Mouse (Mus musculus): ENCODE data around the gene Cd163.

Gene Cd163

DNA sequence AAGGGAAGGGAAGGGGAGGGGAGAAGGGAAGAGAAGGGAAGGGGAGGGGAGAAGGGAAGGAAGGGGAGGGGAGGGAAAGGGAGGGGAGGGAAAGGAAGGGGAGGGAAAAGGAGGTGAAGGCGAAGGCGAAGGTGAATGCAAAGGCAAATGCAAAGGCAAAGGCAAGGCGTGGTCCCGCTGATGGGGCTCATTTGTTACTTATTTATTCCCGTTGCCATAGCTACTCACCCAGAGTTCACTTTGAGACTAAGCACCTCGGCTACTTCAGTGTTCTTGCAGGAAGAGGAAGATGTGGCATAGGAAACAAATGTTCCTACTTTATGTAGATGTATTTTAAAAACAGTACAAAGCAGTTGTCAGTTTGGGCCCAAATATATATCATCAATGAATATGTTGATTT, 56.1 kb downstream of the Cd163 start:
- no peak for DNase-seq (ENCODE audit: low spot score in 2 of 2)

DNA sequence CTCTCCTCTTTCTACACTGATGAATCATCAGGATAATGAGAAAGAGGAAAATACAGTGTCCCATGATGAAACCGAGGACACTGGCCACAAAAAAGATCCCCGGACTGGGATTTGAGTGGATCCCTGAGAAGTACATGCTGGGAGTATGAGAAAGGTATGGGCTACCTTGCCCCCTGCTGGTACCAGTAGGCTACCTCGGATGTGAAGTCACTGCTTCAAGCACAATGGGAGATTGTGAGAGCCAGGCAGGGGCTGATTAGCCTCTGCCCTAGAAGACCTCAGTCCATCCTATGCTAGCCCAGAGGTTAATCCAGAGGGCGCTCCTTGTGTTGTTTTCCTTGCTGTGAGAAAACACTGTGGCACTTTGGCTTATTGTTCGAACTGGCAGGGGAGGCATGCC, 59.9 kb downstream of the Cd163 start:
- DNase-seq (ENCODE audit: low spot score in 2 of 2), result peak in 1 of 2 experiments; percentile 12

GRCm38 (mm10) chr6:124373584-124374206, 69.2 kb downstream of the Cd163 start:
- DNase-seq (ENCODE audit: low spot score in 2 of 2), result no peak

DNA sequence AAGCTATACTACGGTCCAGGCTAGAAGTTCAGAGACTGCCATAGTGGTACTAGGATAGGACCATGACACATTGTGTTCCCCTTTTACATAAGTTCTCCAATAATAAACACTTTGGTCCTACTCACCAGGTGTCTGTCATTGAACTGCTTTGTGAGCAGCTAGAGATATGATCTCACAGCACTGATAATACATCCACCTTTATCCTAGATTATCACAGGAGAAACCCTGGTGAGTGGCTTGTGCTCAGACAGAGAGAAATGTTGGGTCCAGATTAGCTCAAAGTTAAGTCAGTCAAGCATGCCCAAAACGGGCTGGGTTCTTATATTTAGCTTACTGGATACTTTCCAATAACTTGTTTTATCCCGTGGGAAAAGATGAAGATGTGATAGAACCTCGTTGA, 70.2 kb downstream of the Cd163 start:
- no peak for DNase-seq (ENCODE audit: low spot score in 2 of 2)

DNA sequence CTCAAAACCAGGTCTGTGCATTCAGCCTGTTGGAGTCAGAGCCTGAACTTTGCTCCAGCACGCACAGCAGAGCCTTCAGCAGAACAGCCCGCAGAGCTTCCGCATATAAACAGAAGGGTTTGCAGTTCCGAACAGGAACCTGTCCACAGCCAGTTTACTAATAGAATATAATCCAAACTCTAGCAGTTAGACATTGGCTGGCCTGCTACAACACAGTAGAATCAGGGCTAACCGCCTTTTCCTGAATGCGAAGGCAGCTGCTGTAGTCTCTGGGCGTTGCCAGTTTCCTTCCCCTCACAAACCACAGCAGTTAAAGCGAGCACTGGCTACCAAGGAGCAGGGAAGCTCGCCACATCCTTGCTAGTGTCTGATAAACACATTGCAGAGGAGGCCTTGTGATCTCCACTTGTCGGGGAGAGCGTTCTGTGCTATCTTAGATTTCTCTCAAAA, 71.0 kb downstream of the Cd163 start:
- no peak for DNase-seq (ENCODE audit: low spot score in 2 of 2)

DNA sequence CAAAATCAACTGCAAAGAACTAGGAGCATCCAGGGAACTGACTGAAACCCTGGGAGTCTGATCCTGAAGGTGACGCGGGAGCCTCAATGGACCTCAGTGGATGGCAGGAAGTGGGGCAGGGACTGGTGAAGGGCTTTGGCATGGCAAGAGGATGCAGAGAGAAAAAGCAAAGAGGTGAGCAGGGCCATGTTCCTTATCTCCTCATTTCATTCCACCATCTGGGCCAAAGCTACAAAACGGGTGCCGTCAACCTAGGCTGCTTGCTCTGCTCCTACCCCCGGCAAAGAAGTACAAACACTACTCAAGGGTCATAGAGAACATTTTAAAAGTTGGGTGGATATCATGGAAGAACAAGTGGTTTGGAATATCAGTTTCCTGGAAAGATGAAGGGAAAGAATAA, 71.9 kb downstream of the Cd163 start:
- DNase-seq (ENCODE audit: low spot score in 2 of 2), result no peak

GRCm38 (mm10) chr6:124377494-124378255, 73.2 kb downstream of the Cd163 start:
- no peak for DNase-seq (ENCODE audit: low spot score in 2 of 2)

GRCm38 (mm10) chr6:124379331-124379730, 74.9 kb downstream of the Cd163 start:
- peak; percentile 63 to 78 for DNase-seq (ENCODE audit: low spot score in 2 of 2)
